Mouse (Mus musculus): ENCODE measurements around the gene Tenm3.

- TF ChIP-seq POLR2A (IDR thresholded peaks at IDR 0.05; ENCODE audit: extremely low read depth, insufficient read depth, low read length) = no peak
- no peak for TF ChIP-seq CTCF (IDR thresholded peaks at IDR 0.05; ENCODE audit: extremely low read depth, insufficient read depth, low read length)
These were observed 210.3 kb downstream of the Tenm3 start for GRCm38 (mm10) chr8:48633426-48633825.
